Mouse (Mus musculus): ENCODE measurements around the gene Gm37240. TPM values are rescaled to one million over a fixed set of nuclear protein-coding genes. Genes with fewer than 3 reads are reported as not detected.

Gene Gm37240
- polyA plus RNA-seq, 1 experiment from 2014 or later, result 15.1 TPM

DNA sequence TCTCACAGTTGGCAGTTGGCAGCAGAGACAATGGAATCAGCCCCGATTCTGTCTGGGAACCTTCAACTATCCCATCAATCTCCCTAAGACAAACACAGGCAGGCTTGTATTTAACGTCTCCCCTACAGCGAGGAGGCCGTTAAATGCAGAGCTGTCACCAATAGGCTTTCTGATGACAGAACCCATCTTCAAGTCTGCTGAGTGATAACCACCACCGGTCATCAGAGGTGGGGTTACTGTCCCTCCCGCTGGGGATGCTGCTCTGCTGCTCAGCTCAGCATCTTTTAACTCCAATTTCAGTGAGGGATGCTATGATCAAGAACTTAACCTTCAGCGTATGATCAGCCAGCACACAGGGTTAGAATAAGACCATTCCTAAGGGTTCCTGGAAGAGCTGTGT, 1409.1 kb downstream of the Gm37240 start:
- no peak overlapping the region for H3K27ac ChIP-seq (ENCODE audit: low read depth, low read length)
- WGBS, result 6% methylated on average over 7 of the region's 7 CpGs
- no peak for ATAC-seq (ENCODE audit: low FRiP score, low TSS enrichment)
- H3K9me3 ChIP-seq (ENCODE audit: control insufficient read depth, low read length), result no peaks in the 10 kb centered on the region
- peak overlapping the region; percentile 67; the same call in 1 of the 2 replicates for H3K4me3 ChIP-seq (ENCODE audit: low read length)
- H3K4me2 ChIP-seq (replicated peaks; ENCODE audit: low read depth, low read length), result no peak overlapping the region; the same call in 1 of the 2 replicates
- peaks cover 17% of the 10 kb centered on the region for H3K4me1 ChIP-seq (ENCODE audit: control insufficient read depth, insufficient read depth, low read length)
- peaks cover 21% of the 10 kb centered on the region for H3K27me3 ChIP-seq (ENCODE audit: control insufficient read depth, insufficient read depth, low read length)
- H3K9ac ChIP-seq (ENCODE audit: low read depth, low read length), result no peak overlapping the region
- no peaks in the 10 kb centered on the region for H3K36me3 ChIP-seq (ENCODE audit: control insufficient read depth, insufficient read depth, low read length)

DNA sequence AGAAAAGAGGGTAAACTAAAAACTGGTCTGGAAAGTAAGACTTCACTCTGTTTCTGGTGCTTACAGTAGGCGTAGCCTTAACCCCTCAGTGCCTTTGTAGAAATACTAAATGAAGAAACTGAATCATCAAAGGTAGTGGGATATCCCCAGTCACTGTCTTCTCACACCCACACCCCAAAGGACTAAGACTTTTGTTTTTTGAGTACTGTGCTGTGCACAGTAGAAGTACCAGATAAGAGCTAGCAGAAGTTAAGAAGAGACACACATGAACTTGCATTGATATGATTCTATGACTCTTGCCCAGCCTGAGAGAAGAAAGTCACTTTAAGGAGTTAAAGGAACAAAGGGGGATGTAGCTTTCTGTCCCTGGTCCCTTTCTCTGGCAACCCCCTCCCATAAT, 1409.8 kb downstream of the Gm37240 start:
- Histone ChIP-seq H3K4me3 (ENCODE audit: low read length) (no peak overlapping the region), H3K9me3 (ENCODE audit: control insufficient read depth, low read length) (no peaks in the 10 kb centered on the region), H3K36me3 (ENCODE audit: control insufficient read depth, insufficient read depth, low read length) (no peaks in the 10 kb centered on the region), H3K9ac (ENCODE audit: low read depth, low read length) (no peak overlapping the region), H3K4me1 (ENCODE audit: control insufficient read depth, insufficient read depth, low read length) (peaks cover 22% of the 10 kb centered on the region), H3K27ac (ENCODE audit: low read depth, low read length) (no peak overlapping the region), H3K4me2 (replicated peaks; ENCODE audit: low read depth, low read length) (no peak overlapping the region), H3K27me3 (ENCODE audit: control insufficient read depth, insufficient read depth, low read length) (peaks cover 19% of the 10 kb centered on the region)
- ATAC-seq (ENCODE audit: low FRiP score, low TSS enrichment), result no peak
- WGBS, result 85% methylated on average over 1 of the region's 1 CpGs

DNA sequence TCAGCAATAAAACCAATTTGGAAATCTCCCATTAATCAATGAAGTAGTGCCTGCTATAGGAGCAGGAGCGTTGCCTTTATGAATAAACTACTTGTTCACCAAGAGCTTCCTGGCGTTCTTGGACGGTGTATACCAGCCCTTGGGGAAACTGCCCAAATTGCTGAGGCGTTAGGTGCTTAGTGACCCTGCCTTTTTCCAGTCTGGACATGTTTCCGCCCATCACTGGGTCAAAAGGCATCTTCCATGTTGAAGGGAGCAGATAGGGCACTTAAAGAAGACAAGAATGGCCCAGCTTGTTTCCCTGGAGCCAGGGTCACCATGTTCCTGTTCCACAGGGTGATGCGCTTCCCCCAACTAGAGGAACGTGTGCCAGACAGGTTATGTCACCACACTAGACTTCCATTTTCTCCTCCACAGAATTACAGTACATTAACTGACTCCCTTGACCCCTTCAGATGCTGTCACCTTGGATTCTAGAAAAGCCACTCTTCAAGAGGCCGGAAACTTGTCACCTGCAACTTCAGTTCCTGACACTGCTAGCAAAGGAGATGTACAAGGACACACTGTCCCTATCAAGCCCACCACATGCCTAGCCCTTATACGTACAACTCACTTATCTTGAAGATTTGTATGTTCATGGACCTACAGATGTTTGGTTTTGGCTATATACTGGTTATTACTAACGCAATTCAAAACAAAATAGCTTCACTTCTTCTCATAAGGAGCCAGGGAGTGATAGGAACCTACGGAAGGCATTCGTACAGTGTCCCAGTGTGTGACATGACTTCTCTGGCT, 1412.1 kb downstream of the Gm37240 start:
- no peak overlapping the region for H3K9ac ChIP-seq (ENCODE audit: low read depth, low read length)
- H3K27me3 ChIP-seq (ENCODE audit: control insufficient read depth, insufficient read depth, low read length), result peaks cover 14% of the 10 kb centered on the region
- no peaks in the 10 kb centered on the region for H3K36me3 ChIP-seq (ENCODE audit: control insufficient read depth, insufficient read depth, low read length)
- H3K4me2 ChIP-seq (replicated peaks; ENCODE audit: low read depth, low read length), result no peak overlapping the region
- 90% methylated on average over 12 of the region's 12 CpGs for WGBS
- H3K4me3 ChIP-seq (ENCODE audit: low read length), result no peak overlapping the region
- ATAC-seq (ENCODE audit: low FRiP score, low TSS enrichment), result no peak
- no peak overlapping the region for H3K27ac ChIP-seq (ENCODE audit: low read depth, low read length)
- H3K9me3 ChIP-seq (ENCODE audit: control insufficient read depth, low read length), result no peaks in the 10 kb centered on the region
- peaks cover 22% of the 10 kb centered on the region for H3K4me1 ChIP-seq (ENCODE audit: control insufficient read depth, insufficient read depth, low read length)

DNA sequence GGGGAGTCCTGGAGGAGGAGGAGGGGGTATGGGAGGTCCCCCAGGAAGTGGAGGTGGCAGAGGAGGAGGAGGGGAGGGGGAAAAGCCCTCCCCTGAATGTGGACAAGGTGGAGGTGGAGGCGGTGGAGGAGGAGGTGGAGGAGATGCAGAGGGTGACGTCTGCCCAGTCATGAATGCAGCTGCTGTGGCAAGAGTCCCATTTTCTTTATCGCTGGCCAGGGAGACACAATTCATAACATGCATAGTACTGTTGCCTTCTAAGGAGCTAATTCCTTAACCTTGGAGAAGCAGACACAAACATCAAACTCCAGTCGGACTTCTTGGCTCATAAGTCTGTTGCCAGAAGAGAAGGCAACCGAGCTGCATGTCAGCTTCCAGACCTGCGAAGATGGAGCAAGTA, 1412.9 kb downstream of the Gm37240 start:
- H3K27ac ChIP-seq (ENCODE audit: low read depth, low read length), result no peak overlapping the region
- H3K4me2 ChIP-seq (replicated peaks; ENCODE audit: low read depth, low read length), result no peak overlapping the region
- H3K9me3 ChIP-seq (ENCODE audit: control insufficient read depth, low read length), result no peaks in the 10 kb centered on the region
- H3K4me3 ChIP-seq (ENCODE audit: low read length), result no peak overlapping the region
- ATAC-seq (ENCODE audit: low FRiP score, low TSS enrichment), result no peak
- peaks cover 15% of the 10 kb centered on the region for H3K4me1 ChIP-seq (ENCODE audit: control insufficient read depth, insufficient read depth, low read length)
- peaks cover 9% of the 10 kb centered on the region for H3K27me3 ChIP-seq (ENCODE audit: control insufficient read depth, insufficient read depth, low read length)
- H3K9ac ChIP-seq (ENCODE audit: low read depth, low read length), result no peak overlapping the region
- H3K36me3 ChIP-seq (ENCODE audit: control insufficient read depth, insufficient read depth, low read length), result no peaks in the 10 kb centered on the region
- WGBS, result 77% methylated on average over 6 of the region's 6 CpGs

DNA sequence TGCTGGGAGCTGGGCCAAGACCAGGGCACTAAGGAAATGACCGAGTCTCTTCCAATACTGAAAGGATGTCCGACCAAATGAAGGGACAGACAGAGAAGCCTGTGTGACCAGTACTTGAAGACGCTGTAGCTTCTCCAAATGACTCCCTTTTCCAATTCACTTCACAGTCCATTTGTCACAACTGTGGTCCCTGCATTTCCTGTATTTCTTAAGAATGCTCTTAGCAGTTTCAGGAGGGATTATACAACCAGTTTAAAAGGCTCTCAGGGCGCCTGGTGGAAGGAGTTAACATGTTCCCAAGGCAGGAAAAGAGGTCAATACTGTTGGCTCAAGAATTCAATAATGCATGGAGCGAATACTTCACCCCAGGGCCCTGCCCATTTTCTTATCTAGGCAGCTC, 1414.4 kb downstream of the Gm37240 start:
- Histone ChIP-seq H3K4me2 (replicated peaks; ENCODE audit: low read depth, low read length) (no peak overlapping the region), H3K9ac (ENCODE audit: low read depth, low read length) (no peak overlapping the region), H3K4me3 (ENCODE audit: low read length) (no peak overlapping the region), H3K27ac (ENCODE audit: low read depth, low read length) (no peak overlapping the region), H3K9me3 (ENCODE audit: control insufficient read depth, low read length) (no peaks in the 10 kb centered on the region), H3K27me3 (ENCODE audit: control insufficient read depth, insufficient read depth, low read length) (no peaks in the 10 kb centered on the region; the same call in 1 of the 2 replicates), H3K36me3 (ENCODE audit: control insufficient read depth, insufficient read depth, low read length) (no peaks in the 10 kb centered on the region), H3K4me1 (ENCODE audit: control insufficient read depth, insufficient read depth, low read length) (peaks cover 7% of the 10 kb centered on the region)
- ATAC-seq (ENCODE audit: low FRiP score, low TSS enrichment), result 0 out of 2 replicates have a peak, but pooled peaks have one; percentile 13
- whole genome bisulfite sequencing, result 45% methylated on average over 5 of the region's 5 CpGs

DNA sequence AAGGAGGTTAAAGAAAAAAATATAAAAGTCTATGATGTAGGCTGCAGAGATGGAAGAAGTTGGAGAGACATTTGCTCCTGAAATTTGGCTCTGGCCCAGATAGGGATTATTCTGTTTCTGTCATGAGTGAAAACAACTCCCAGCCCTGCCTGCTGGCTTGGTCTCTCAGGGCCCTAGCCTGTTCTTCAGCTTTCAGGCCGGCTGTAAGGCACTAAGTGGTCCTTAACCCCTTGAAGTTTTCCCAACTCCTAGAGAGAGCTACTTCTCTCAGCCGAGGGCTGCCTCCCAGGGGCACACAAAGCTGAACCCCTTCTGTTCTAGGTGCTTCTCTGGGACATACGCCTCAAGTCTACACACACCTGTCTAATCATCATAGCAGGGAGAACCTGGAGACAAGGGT, 1414.8 kb downstream of the Gm37240 start:
- Histone ChIP-seq H3K4me1 (ENCODE audit: control insufficient read depth, insufficient read depth, low read length) (peaks cover 11% of the 10 kb centered on the region), H3K27me3 (ENCODE audit: control insufficient read depth, insufficient read depth, low read length) (no peaks in the 10 kb centered on the region; the same call in 1 of the 2 replicates), H3K4me3 (ENCODE audit: low read length) (no peak overlapping the region), H3K36me3 (ENCODE audit: control insufficient read depth, insufficient read depth, low read length) (no peaks in the 10 kb centered on the region), H3K27ac (ENCODE audit: low read depth, low read length) (no peak overlapping the region), H3K9me3 (ENCODE audit: control insufficient read depth, low read length) (no peaks in the 10 kb centered on the region), H3K9ac (ENCODE audit: low read depth, low read length) (no peak overlapping the region), H3K4me2 (replicated peaks; ENCODE audit: low read depth, low read length) (no peak overlapping the region)
- ATAC-seq (ENCODE audit: low FRiP score, low TSS enrichment), result 0 out of 2 replicates have a peak, but pooled peaks have one; percentile 17
- WGBS, result 48% methylated on average over 3 of the region's 3 CpGs

DNA sequence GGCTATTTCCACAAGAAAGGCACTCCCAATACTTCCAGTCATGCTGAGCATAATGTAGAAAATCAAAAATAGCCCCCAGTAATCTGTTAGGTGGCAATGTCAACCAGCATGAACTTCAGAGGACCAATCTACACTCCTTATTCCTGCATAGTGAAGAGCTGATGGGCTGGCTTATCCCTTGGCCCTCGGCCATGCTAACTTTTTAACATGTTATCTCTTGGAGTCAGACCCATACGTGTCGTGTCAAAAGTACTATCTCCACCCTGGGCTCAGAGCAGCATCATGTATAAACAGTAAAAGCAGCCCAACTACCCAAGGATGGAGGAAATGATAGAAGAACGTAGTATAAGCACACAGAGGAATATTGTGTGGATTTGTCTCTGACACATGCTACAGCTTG, 1416.2 kb downstream of the Gm37240 start:
- H3K4me3 ChIP-seq (ENCODE audit: low read length), result no peak overlapping the region
- no peak overlapping the region for H3K27ac ChIP-seq (ENCODE audit: low read depth, low read length)
- ATAC-seq (ENCODE audit: low FRiP score, low TSS enrichment), result no peak
- H3K4me1 ChIP-seq (ENCODE audit: control insufficient read depth, insufficient read depth, low read length), result peaks cover 18% of the 10 kb centered on the region
- WGBS, result 82% methylated on average over 4 of the region's 4 CpGs
- no peaks in the 10 kb centered on the region for H3K36me3 ChIP-seq (ENCODE audit: control insufficient read depth, insufficient read depth, low read length)
- no peak overlapping the region for H3K4me2 ChIP-seq (replicated peaks; ENCODE audit: low read depth, low read length)
- no peaks in the 10 kb centered on the region for H3K9me3 ChIP-seq (ENCODE audit: control insufficient read depth, low read length)
- H3K27me3 ChIP-seq (ENCODE audit: control insufficient read depth, insufficient read depth, low read length), result no peaks in the 10 kb centered on the region; the same call in 1 of the 2 replicates
- no peak overlapping the region for H3K9ac ChIP-seq (ENCODE audit: low read depth, low read length)

DNA sequence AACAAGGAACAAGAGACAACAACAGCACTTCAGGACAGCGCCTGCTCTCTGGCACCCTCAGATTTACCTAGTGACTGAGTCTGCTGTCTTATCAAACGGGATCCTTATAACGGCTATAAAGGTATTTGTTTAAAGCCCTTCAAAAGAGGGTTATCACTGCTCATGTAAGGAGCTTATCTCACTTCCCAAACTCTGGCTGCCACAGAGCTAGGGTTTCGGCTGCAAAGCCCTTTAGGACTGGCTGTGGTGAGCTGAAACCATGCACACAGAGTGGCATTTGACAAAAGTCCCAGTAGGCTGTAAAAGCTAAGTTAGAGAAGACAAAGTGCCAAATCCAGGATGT, 1419.2 kb downstream of the Gm37240 start:
- H3K9ac ChIP-seq (ENCODE audit: low read depth, low read length), result no peak overlapping the region
- H3K27me3 ChIP-seq (ENCODE audit: control insufficient read depth, insufficient read depth, low read length), result no peaks in the 10 kb centered on the region
- H3K4me3 ChIP-seq (ENCODE audit: low read length), result no peak overlapping the region
- H3K9me3 ChIP-seq (ENCODE audit: control insufficient read depth, low read length), result no peaks in the 10 kb centered on the region
- H3K4me1 ChIP-seq (ENCODE audit: control insufficient read depth, insufficient read depth, low read length), result peaks cover 18% of the 10 kb centered on the region
- ATAC-seq (ENCODE audit: low FRiP score, low TSS enrichment), result no peak
- no peak overlapping the region for H3K4me2 ChIP-seq (replicated peaks; ENCODE audit: low read depth, low read length)
- no peak overlapping the region for H3K27ac ChIP-seq (ENCODE audit: low read depth, low read length)
- H3K36me3 ChIP-seq (ENCODE audit: control insufficient read depth, insufficient read depth, low read length), result no peaks in the 10 kb centered on the region
- WGBS, result 62% methylated on average over 4 of the region's 4 CpGs

DNA sequence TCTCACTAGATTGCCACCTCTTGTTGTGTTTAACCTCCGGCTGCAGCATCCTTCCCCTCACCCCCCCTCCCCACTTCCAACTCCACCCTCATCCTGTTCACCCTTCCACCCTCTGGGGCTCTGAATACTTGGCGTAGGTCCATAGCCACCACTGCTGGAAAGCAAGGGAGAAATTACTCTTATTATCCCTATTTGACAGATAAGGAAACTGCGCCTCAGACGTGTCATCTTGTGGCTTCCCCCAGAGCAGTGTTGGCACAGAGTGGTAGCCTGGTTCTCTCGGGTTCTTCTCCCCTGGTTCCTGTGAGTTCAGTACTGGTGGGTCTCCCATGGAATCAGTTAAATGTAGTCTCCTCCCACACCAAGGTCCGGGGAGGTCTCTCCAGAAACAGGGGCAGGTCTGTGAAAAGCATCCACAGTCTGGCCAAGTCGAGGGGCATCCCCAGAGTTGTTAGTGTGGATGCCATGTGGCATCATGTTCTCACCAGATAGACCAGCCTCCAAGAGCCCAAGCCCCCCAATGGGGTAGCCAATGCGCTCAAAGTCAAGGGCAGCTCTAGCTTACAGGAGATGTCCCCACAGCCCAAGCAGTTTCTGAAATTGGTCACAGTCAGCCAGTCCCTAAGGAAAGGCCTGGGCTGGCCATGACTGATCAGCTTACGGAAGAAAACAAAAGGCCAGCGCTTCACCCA, 1419.8 kb downstream of the Gm37240 start:
- H3K27ac ChIP-seq (ENCODE audit: low read depth, low read length), result no peak overlapping the region
- H3K36me3 ChIP-seq (ENCODE audit: control insufficient read depth, insufficient read depth, low read length), result no peaks in the 10 kb centered on the region
- 59% methylated on average over 10 of the region's 10 CpGs for WGBS
- H3K9ac ChIP-seq (ENCODE audit: low read depth, low read length), result no peak overlapping the region
- ATAC-seq (ENCODE audit: low FRiP score, low TSS enrichment), result peak; percentile 28; the same call in 1 of the 2 replicates
- no peak overlapping the region for H3K4me2 ChIP-seq (replicated peaks; ENCODE audit: low read depth, low read length)
- H3K4me3 ChIP-seq (ENCODE audit: low read length), result no peak overlapping the region
- peaks cover 14% of the 10 kb centered on the region for H3K4me1 ChIP-seq (ENCODE audit: control insufficient read depth, insufficient read depth, low read length)
- H3K9me3 ChIP-seq (ENCODE audit: control insufficient read depth, low read length), result no peaks in the 10 kb centered on the region
- no peaks in the 10 kb centered on the region for H3K27me3 ChIP-seq (ENCODE audit: control insufficient read depth, insufficient read depth, low read length)
